Mouse (Mus musculus) cortical plate, adult 2 months (tissue): Measurements from ENCODE around the gene Bmp10. TPM values are rescaled to one million over a fixed set of nuclear protein-coding genes. Genes with fewer than 3 reads are reported as not detected.

Source experiments
- H3K27ac ChIP-seq: fragments of 200-500 bp; 2 replicates; pipeline ENCODE4 v1.5.1; 2012; ENCODE audit warnings: low read length, control low read depth, inconsistent platforms; ENCODE audit not compliant: insufficient read depth
- H3K4me1 ChIP-seq: fragments of 200-500 bp; 2 replicates; pipeline ENCODE4 v1.6.1; 2011; ENCODE audit warnings: low read length; ENCODE audit not compliant: control insufficient read depth, insufficient read depth
- H3K4me3 ChIP-seq: fragments of 200-500 bp; 2 replicates; pipeline ENCODE4 v1.5.1; 2011; ENCODE audit warnings: mild to moderate bottlenecking, low read length, control low read depth; ENCODE audit not compliant: insufficient read depth
- CTCF ChIP-seq: fragments of 200-500 bp; IDR thresholded peaks from 2 replicates; pipeline ENCODE4 v1.5.1; 2011; ENCODE audit warnings: mild to moderate bottlenecking, control low read depth, low read length; ENCODE audit not compliant: insufficient read depth; ENCODE audit errors: extremely low read depth
- POLR2A ChIP-seq: fragments of 200-500 bp; IDR thresholded peaks from 2 replicates; pipeline ENCODE4 v1.6.1; 2011; ENCODE audit warnings: mild to moderate bottlenecking, low read length, control low read depth; ENCODE audit not compliant: insufficient read depth; ENCODE audit errors: extremely low read depth
- polyA plus RNA-seq: library from polyadenylated mRNA; depleted of rRNA; stranded (reverse); fragments of >200 nt; gene quantifications from 2 replicates; pipeline ENCODE4 v1.2.3, GENCODE M21; 2012; rRNA removed

Bmp10 gene
- polyA plus RNA-seq, 1 experiment = not detected

DNA sequence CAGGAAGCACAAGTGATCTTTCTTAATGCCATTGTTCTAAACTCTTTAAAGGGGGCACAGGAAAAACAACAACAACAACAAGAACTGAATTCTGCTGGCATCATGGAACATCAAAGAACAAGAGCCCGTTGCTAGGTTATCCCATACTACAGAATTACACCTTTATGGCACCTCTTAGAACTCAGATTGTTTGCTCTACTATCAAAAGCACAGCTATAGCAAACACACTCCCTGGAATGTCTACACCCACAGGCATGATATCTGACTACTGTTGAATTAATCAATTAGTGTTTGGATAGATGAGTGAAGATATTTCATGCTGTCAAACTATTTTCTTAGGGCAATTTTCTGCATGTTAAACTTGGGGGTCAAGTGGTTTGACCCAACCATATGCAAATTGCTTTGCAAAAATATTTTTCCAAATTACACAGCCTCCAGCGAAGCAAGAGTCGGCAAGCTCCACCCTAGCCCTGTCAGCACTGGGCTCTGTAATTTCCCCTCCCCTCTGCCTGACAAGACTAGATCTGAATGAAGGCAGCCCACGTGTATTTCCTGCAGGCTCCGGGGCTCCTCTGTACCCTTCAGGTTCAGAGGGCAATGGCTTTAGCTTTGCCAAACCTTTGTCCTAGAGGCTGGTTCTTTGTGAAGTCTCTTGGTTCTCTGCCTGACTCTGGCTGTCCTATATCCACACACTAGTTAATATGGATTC is 50.7 kb downstream of the Bmp10 start:
- Histone ChIP-seq H3K4me1 (no peaks in the 10 kb centered on the region), H3K27ac (no peak overlapping the region), H3K4me3 (no peak overlapping the region)
- TF ChIP-seq CTCF (no peak), POLR2A (no peak)

DNA sequence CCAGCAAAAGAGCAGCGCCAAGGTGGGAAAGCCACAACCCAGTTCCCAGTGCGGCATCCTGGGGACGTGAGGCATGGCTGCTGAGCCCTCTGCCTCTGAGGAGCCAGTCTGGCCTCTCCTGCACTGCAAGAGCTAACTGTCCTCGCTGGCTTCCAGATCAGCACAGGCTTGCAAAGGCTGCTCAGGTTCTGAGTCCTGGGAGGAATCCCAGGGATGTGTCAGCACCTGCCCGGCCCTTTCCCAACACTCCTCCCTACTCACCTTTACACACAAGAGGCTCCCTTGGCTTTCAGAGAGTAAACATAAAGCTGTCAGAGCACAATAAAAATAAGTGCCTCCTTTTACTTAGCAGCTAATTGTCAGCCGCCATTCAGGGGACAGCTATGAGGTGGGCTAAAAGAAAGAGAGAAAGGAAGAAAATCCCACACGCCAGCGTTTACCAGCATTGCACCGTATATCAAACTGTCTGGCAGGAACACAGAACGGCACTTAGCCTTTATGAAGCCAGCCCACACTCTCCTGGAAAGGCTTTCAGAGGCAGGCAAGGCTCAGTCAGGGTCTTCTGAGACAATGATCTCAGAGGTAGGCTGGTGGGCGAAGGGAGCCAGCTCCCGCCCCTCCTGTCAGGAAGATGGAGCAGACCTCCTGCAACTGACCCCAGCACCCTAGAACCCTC is 54.6 kb downstream of the Bmp10 start:
- Histone ChIP-seq H3K4me3 (no peak overlapping the region), H3K27ac (no peak overlapping the region), H3K4me1 (no peaks in the 10 kb centered on the region)
- no peak for TF ChIP-seq POLR2A
- no peak for TF ChIP-seq CTCF

DNA sequence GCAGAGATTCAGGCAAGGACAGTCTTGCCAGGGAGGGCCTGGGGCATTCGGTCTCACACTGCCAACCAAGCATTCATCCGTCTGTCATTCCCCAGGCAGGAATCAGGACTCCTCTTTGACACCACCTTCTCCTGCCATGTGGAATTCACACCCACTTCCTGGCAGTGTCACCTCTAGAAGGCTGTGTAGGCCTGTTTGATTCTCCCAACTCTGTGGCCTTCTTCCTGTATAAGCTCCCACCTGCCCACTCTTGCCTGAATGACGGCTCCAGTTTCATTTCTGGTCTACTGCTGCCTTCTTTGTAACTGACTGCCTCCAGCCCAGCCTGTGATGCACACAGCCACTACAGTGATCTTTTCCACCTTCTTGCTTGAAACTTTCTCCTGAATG is 55.1 kb downstream of the Bmp10 start:
- no peak overlapping the region for H3K27ac ChIP-seq
- no peaks in the 10 kb centered on the region for H3K4me1 ChIP-seq
- no peak overlapping the region for H3K4me3 ChIP-seq
- no peak for TF ChIP-seq CTCF
- TF ChIP-seq POLR2A = no peak

DNA sequence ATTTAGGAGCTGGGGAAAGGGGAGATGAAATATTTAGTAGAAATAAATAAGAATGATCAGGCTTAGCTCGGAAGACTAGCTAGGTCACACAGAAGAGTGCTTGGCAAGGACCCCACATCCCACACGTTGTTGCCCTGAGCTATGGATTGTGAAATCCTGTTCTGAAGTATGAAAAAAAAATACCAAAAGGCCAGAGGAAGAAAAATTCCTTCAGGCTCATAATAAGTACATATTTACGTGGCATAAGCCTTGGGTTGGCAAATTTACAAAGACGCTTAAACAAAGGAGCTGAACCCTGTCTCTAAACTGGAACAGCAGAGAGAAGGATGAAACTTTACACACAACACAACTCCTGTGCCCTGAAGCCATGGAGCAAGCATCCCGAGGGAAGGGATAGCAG is 56.0 kb downstream of the Bmp10 start:
- Histone ChIP-seq H3K27ac (no peak overlapping the region), H3K4me3 (no peak overlapping the region), H3K4me1 (no peaks in the 10 kb centered on the region)
- TF ChIP-seq CTCF = no peak
- TF ChIP-seq POLR2A = no peak

Other genes starting within 250 kb of the Bmp10 start
- 10.5 and 10.9 TPM in 2 replicates for gene Antxr1, start 93.2 kb upstream of the Bmp10 start, polyA plus RNA-seq
- 0.13 and 0.17 TPM in 2 replicates for gene Gkn1, start 78.1 kb upstream of the Bmp10 start, polyA plus RNA-seq
- gene Gkn2, start 55.6 kb upstream of the Bmp10 start, polyA plus RNA-seq = not detected in 2 replicates
- 28.4 and 42.8 TPM in 2 replicates for gene Gkn3, start 40.1 kb upstream of the Bmp10 start, polyA plus RNA-seq
- 6.2 and 7.0 TPM in 2 replicates for gene Arhgap25, start 104.3 kb downstream of the Bmp10 start, polyA plus RNA-seq
- 0.04 and 0.13 TPM in 2 replicates for gene Prokr1, start 161.7 kb downstream of the Bmp10 start, polyA plus RNA-seq
- gene Aplf, start 243.2 kb downstream of the Bmp10 start, polyA plus RNA-seq = 4.6 and 5.0 TPM in 2 replicates